Mouse (Mus musculus) C2C12 (cell line): Measurements from ENCODE around the gene Aff3.

ENCODE experiments used
- CTCF ChIP-seq: IDR thresholded peaks from one replicate; pipeline ENCODE4 v1.5.1; 2011; ENCODE audit not compliant: control insufficient read depth, insufficient read depth, insufficient read length
- FOSL1 ChIP-seq: IDR thresholded peaks from one replicate; pipeline ENCODE4 v1.8.0; 2011; ENCODE audit warnings: mild to moderate bottlenecking, low read length; ENCODE audit not compliant: poor library complexity, insufficient read depth, severe bottlenecking

DNA sequence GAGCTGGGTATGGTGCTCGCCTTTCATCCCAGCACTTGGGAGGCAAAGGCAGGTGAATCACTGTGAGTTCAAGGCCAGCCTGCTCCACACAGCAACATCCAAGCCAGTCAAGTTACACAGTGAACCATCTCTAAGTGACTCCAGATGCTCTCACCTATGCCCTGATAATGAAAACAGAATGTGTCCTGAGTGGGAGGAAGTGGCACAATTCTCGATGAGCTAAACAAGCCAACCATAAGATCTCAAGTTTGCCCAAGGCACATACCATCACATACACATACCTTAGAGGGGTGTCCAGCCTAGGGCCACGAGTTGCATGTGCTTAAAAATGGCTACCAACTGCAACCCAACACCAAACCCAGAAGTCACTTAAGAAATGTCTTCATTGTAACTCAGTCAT lies 414.5 kb downstream of the Aff3 start:
- no peak for TF ChIP-seq CTCF
- no peak for TF ChIP-seq FOSL1
